Mouse (Mus musculus) intestine, embryonic 14.5 days (tissue): ENCODE measurements around the gene Foxj1. TPM values are rescaled to one million over a fixed set of nuclear protein-coding genes. Genes with fewer than 3 reads are reported as not detected.
"Not testable (repeated sequence)": the region's sequence is repeated elsewhere in the genome, so short reads cannot be mapped to it uniquely, and the experiment has no call there.

Source experiments
- ATAC-seq: fragments of 200-750 bp; cut with Nextera tagmentation; replicated peaks from 2 replicates; pipeline ENCODE4 v1.8.0; 2017; ENCODE audit warnings: low read depth, moderate number of reproducible peaks, moderate TSS enrichment, moderate library complexity; ENCODE audit not compliant: low FRiP score, low TSS enrichment
- DNase-seq: peaks from one replicate; pipeline ENCODE4 v3.0.0-alpha.2; 2018; ENCODE audit warnings: low spot score
- H3K27ac ChIP-seq: fragments of 300-500 bp; sonication (generic); 2 replicates; pipeline ENCODE4 v1.5.1; 2014; ENCODE audit warnings: low read depth, mild to moderate bottlenecking, control low read depth
- H3K27me3 ChIP-seq: fragments of 300-500 bp; sonication (generic); replicated peaks from 2 replicates; pipeline ENCODE4 v1.6.1; 2014; ENCODE audit warnings: low read length, control low read depth; ENCODE audit not compliant: control insufficient read depth, insufficient read depth
- H3K36me3 ChIP-seq: fragments of 300-500 bp; sonication (generic); 2 replicates; pipeline ENCODE4 v1.6.1; 2014; ENCODE audit warnings: low read length, control low read depth; ENCODE audit not compliant: control insufficient read depth, insufficient read depth
- H3K4me1 ChIP-seq: fragments of 300-500 bp; sonication (generic); replicated peaks from 2 replicates; pipeline ENCODE4 v1.6.1; 2014; ENCODE audit warnings: low read length, control low read depth, mixed read lengths; ENCODE audit not compliant: control insufficient read depth, insufficient read depth
- H3K4me2 ChIP-seq: fragments of 300-500 bp; sonication (generic); 2 replicates; pipeline ENCODE4 v1.6.1; 2014; ENCODE audit warnings: low read length
- H3K4me3 ChIP-seq: fragments of 300-500 bp; sonication (generic); 2 replicates; pipeline ENCODE4 v1.5.1; 2014; ENCODE audit warnings: low read depth, low read length, control low read depth, mixed read lengths
- H3K9ac ChIP-seq: fragments of 300-500 bp; sonication (generic); 2 replicates; pipeline ENCODE4 v1.6.1; 2014; ENCODE audit warnings: mild to moderate bottlenecking, low read length
- H3K9me3 ChIP-seq: fragments of 300-500 bp; sonication (generic); 2 replicates; pipeline ENCODE4 v1.6.1; 2016; ENCODE audit warnings: low read length, control low read depth; ENCODE audit not compliant: control insufficient read depth
- WGBS: fragments of 180-500 bp; shearing (Covaris S2); extraction: QIAGEN DNeasy Blood & Tissue Kit; methylation state at CpG from one replicate; pipeline ENCODE4 v1.1.7; 2014; 5-methylcytosine and 5-hydroxymethylcytosine counted together
- polyA plus RNA-seq: library from polyadenylated mRNA; unstranded; fragments of >200 nt; fragmentation: Nextera tagmentation; extraction: Ambion mirVana; gene quantifications from 2 replicates; pipeline ENCODE4 v1.2.1, GENCODE M21; 2014

Foxj1 gene
- polyA plus RNA-seq, 1 experiment from 2014 or later: 0.97 TPM

GRCm38 (mm10) chr11:116369051-116369450 is 33.9 kb upstream of the Foxj1 start:
- ATAC-seq: no peak
- Histone ChIP-seq H3K4me1 (peaks cover 13% of the 10 kb centered on the region; the same call in 1 of the 2 replicates), H3K27me3 (no peaks in the 10 kb centered on the region), H3K9me3 (no peaks in the 10 kb centered on the region), H3K4me2 (no peak overlapping the region), H3K4me3 (no peak overlapping the region), H3K9ac (no peak overlapping the region), H3K36me3 (no peaks in the 10 kb centered on the region), H3K27ac (no peak overlapping the region)
- WGBS: 88% methylated on average over 14 of the region's 14 CpGs
- DNase-seq: no peak

- H3K4me1 ChIP-seq: peaks cover 10% of the 10 kb centered on the region; the same call in 1 of the 2 replicates
- WGBS: 26% methylated on average over 9 of the region's 9 CpGs
- H3K4me3 ChIP-seq: no peak overlapping the region
- H3K9ac ChIP-seq: no peak overlapping the region
- no peaks in the 10 kb centered on the region for H3K27me3 ChIP-seq
- H3K27ac ChIP-seq: no peak overlapping the region
- ATAC-seq (0 out of 2 replicates have a peak, but pooled peaks have one; percentile 42), DNase-seq (peak; percentile 89)
- H3K9me3 ChIP-seq: no peaks in the 10 kb centered on the region
- no peak overlapping the region for H3K4me2 ChIP-seq
- no peaks in the 10 kb centered on the region for H3K36me3 ChIP-seq
Observed at GRCm38 (mm10) chr11:116368116-116368515, 32.9 kb upstream of the Foxj1 start.

DNA sequence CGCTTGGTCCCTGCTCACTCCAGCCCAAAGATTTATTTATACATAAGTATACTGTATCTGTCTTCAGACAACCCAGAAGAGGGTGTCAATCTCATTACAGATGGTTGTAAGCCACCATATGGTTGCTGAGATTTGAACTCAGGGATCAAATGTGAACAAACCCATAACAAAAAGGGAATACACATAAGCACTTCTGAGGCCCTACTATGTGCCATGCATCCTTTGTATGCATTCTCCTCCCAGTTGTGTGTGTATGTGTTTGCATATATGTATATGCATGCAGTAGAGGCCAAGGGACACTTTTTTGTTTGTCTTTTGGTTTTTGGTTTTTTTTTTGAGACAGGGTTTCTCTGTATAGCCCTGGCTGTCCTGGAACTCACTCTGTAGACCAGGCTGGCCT is 31.4 kb upstream of the Foxj1 start:
- H3K27ac ChIP-seq: no peak overlapping the region
- H3K9me3 ChIP-seq: no peaks in the 10 kb centered on the region
- no peak overlapping the region for H3K9ac ChIP-seq
- H3K4me3 ChIP-seq: no peak overlapping the region
- ATAC-seq: no peak
- H3K4me2 ChIP-seq: no peak overlapping the region
- H3K36me3 ChIP-seq: 0 out of 2 replicates have a peak, but pooled peaks cover 2% of the 10 kb centered on the region
- H3K27me3 ChIP-seq: no peaks in the 10 kb centered on the region
- WGBS: 79% methylated on average over 1 of the region's 1 CpGs
- peaks cover 10% of the 10 kb centered on the region; the same call in 1 of the 2 replicates for H3K4me1 ChIP-seq
- no peak for DNase-seq

- Histone ChIP-seq H3K36me3 (0 out of 2 replicates have a peak, but pooled peaks cover 4% of the 10 kb centered on the region), H3K4me1 (peaks cover 10% of the 10 kb centered on the region; the same call in 1 of the 2 replicates), H3K4me3 (no peak overlapping the region), H3K9ac (no peak overlapping the region), H3K9me3 (no peaks in the 10 kb centered on the region), H3K27me3 (no peaks in the 10 kb centered on the region), H3K27ac (no peak overlapping the region), H3K4me2 (no peak overlapping the region)
- ATAC-seq: no peak
- no peak for DNase-seq
- WGBS: 86% methylated on average over 2 of the region's 2 CpGs
Observed at GRCm38 (mm10) chr11:116366124-116366523, 30.9 kb upstream of the Foxj1 start.

DNA sequence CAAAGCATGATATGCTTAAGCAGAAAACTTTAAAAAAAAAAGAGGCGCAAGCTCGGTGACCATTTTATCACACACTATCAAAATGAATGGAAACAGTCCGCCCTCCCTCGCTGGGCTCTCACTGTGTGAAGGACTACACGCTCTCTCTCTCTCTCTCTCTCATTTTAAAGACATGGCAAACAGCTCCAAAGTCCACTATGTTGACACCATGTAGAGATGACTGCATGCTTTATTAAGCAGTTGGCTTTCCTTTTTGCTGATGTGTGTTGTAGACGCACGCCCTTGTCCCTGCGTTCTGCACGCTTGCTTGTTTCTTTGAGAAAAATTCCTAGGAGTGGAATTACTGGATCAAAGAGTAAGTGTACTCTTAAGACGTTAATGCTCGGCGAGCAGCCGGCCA is 30.2 kb upstream of the Foxj1 start:
- no peak for ATAC-seq
- 0 out of 2 replicates have a peak, but pooled peaks cover 4% of the 10 kb centered on the region for H3K36me3 ChIP-seq
- DNase-seq: no peak
- H3K9ac ChIP-seq: no peak overlapping the region
- H3K27me3 ChIP-seq: no peaks in the 10 kb centered on the region
- H3K27ac ChIP-seq: no peak overlapping the region
- no peaks in the 10 kb centered on the region for H3K9me3 ChIP-seq
- H3K4me2 ChIP-seq: no peak overlapping the region
- peaks cover 10% of the 10 kb centered on the region; the same call in 1 of the 2 replicates for H3K4me1 ChIP-seq
- H3K4me3 ChIP-seq: no peak overlapping the region
- 74% methylated on average over 13 of the region's 13 CpGs for WGBS

GRCm38 (mm10) chr11:116362015-116362414 is 26.8 kb upstream of the Foxj1 start:
- no peaks in the 10 kb centered on the region for H3K27me3 ChIP-seq
- WGBS: 65% methylated on average over 11 of the region's 11 CpGs
- ATAC-seq: no peak

GRCm38 (mm10) chr11:116360915-116361314 is 25.7 kb upstream of the Foxj1 start:
- not testable (repeated sequence) for H3K4me2 ChIP-seq, ATAC-seq, H3K9me3 ChIP-seq, DNase-seq, H3K4me3 ChIP-seq, H3K4me1 ChIP-seq, H3K27ac ChIP-seq, H3K27me3 ChIP-seq, H3K9ac ChIP-seq
- H3K36me3 ChIP-seq: peaks cover 10% of the 10 kb centered on the region; the same call in 1 of the 2 replicates
- WGBS: 98% methylated on average over 5 of the region's 5 CpGs

More at GRCm38 (mm10) chr11:116362015-116362414, 26.8 kb upstream of the Foxj1 start:
- 0 out of 2 replicates have a peak, but pooled peaks cover 4% of the 10 kb centered on the region for H3K4me1 ChIP-seq
- H3K36me3 ChIP-seq: peaks cover 9% of the 10 kb centered on the region; the same call in 1 of the 2 replicates
- H3K27ac ChIP-seq: no peak overlapping the region
- no peak overlapping the region for H3K9ac ChIP-seq
- no peaks in the 10 kb centered on the region for H3K9me3 ChIP-seq
- no peak for DNase-seq
- H3K4me3 ChIP-seq: no peak overlapping the region
- no peak overlapping the region for H3K4me2 ChIP-seq

DNA sequence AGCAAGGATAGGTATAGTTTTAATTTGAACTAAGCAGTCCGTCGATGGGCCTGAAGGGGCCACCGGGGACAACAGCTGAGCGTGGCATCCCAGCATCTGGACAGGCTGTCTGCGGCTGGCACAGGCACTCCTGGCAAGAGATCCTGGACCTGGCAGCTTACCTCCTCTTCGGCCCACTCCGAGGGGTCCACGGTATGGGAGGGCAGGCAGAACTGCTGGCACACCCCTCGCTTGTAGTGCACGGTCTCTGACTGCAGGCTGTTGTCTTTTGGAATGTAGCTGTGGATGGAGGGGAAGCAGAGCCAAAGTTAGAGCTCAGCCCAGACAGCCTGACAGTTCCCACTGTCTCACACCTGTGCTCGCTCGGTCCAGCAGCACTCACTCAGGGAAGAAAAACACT is 24.5 kb upstream of the Foxj1 start:
- no peaks in the 10 kb centered on the region for H3K27me3 ChIP-seq
- no peak overlapping the region for H3K4me3 ChIP-seq
- no peak overlapping the region for H3K4me2 ChIP-seq
- H3K4me1 ChIP-seq: 0 out of 2 replicates have a peak, but pooled peaks cover 4% of the 10 kb centered on the region
- no peaks in the 10 kb centered on the region for H3K9me3 ChIP-seq
- DNase-seq: no peak
- peaks cover 22% of the 10 kb centered on the region for H3K36me3 ChIP-seq
- no peak overlapping the region for H3K9ac ChIP-seq
- WGBS: 60% methylated on average over 12 of the region's 12 CpGs
- no peak for ATAC-seq
- no peak overlapping the region for H3K27ac ChIP-seq
